Mouse (Mus musculus): ENCODE data around the gene Mapkapk3. TPM values are rescaled to one million over a fixed set of nuclear protein-coding genes. Genes with fewer than 3 reads are reported as not detected.
A peak's percentile ranks its signal among the peaks of the same experiment; 100 is the strongest.

The Mapkapk3 gene
- polyA plus RNA-seq, 1 experiment from 2014 or later, result 1.8 TPM

GRCm38 (mm10) chr9:107269772-107270171 is 19.9 kb downstream of the Mapkapk3 start:
- ATAC-seq (ENCODE audit: low FRiP score, low TSS enrichment), result no peak
- no peaks in the 10 kb centered on the region for H3K4me1 ChIP-seq (ENCODE audit: control insufficient read depth, insufficient read depth, low read length)

GRCm38 (mm10) chr9:107267721-107268402 is 21.8 kb downstream of the Mapkapk3 start:
- Histone ChIP-seq H3K27ac (replicated peaks; ENCODE audit: low read depth, low read length) (no peak overlapping the region), H3K9me3 (ENCODE audit: control insufficient read depth, low read length) (no peaks in the 10 kb centered on the region), H3K4me3 (replicated peaks; ENCODE audit: low read depth, low read length) (no peak overlapping the region), H3K36me3 (ENCODE audit: control insufficient read depth, insufficient read depth, low read length) (no peaks in the 10 kb centered on the region), H3K27me3 (ENCODE audit: control insufficient read depth, insufficient read depth, low read length) (no peaks in the 10 kb centered on the region), H3K9ac (replicated peaks; ENCODE audit: low read length) (no peak overlapping the region), H3K4me2 (ENCODE audit: low read length) (no peak overlapping the region), H3K4me1 (ENCODE audit: control insufficient read depth, insufficient read depth, low read length) (no peaks in the 10 kb centered on the region)
- ATAC-seq (ENCODE audit: low FRiP score, low TSS enrichment), result no peak
- DNase-seq, result no peak
- 69% methylated on average over 4 of the region's 4 CpGs for WGBS

More at GRCm38 (mm10) chr9:107269772-107270171, 19.9 kb downstream of the Mapkapk3 start:
- H3K36me3 ChIP-seq (ENCODE audit: control insufficient read depth, insufficient read depth, low read length), result no peaks in the 10 kb centered on the region
- H3K27ac ChIP-seq (replicated peaks; ENCODE audit: low read depth, low read length), result no peak overlapping the region
- no peaks in the 10 kb centered on the region for H3K9me3 ChIP-seq (ENCODE audit: control insufficient read depth, low read length)
- H3K27me3 ChIP-seq (ENCODE audit: control insufficient read depth, insufficient read depth, low read length), result no peaks in the 10 kb centered on the region
- no peak overlapping the region for H3K4me3 ChIP-seq (replicated peaks; ENCODE audit: low read depth, low read length)
- 96% methylated on average over 1 of the region's 1 CpGs for WGBS
- DNase-seq, result no peak
- H3K4me2 ChIP-seq (ENCODE audit: low read length), result no peak overlapping the region
- H3K9ac ChIP-seq (replicated peaks; ENCODE audit: low read length), result no peak overlapping the region

GRCm38 (mm10) chr9:107267028-107267427 is 22.6 kb downstream of the Mapkapk3 start:
- DNase-seq, result no peak
- ATAC-seq (ENCODE audit: low FRiP score, low TSS enrichment), result no peak
- H3K36me3 ChIP-seq (ENCODE audit: control insufficient read depth, insufficient read depth, low read length), result no peaks in the 10 kb centered on the region
- H3K9me3 ChIP-seq (ENCODE audit: control insufficient read depth, low read length), result no peaks in the 10 kb centered on the region
- no peaks in the 10 kb centered on the region for H3K4me1 ChIP-seq (ENCODE audit: control insufficient read depth, insufficient read depth, low read length)
- no peak overlapping the region for H3K9ac ChIP-seq (replicated peaks; ENCODE audit: low read length)
- H3K27ac ChIP-seq (replicated peaks; ENCODE audit: low read depth, low read length), result no peak overlapping the region
- H3K4me3 ChIP-seq (replicated peaks; ENCODE audit: low read depth, low read length), result no peak overlapping the region
- H3K4me2 ChIP-seq (ENCODE audit: low read length), result no peak overlapping the region
- 84% methylated on average over 1 of the region's 1 CpGs for WGBS
- no peaks in the 10 kb centered on the region for H3K27me3 ChIP-seq (ENCODE audit: control insufficient read depth, insufficient read depth, low read length)

GRCm38 (mm10) chr9:107264731-107265130 is 24.9 kb downstream of the Mapkapk3 start:
- 72% methylated on average over 3 of the region's 3 CpGs for WGBS
- Histone ChIP-seq H3K36me3 (ENCODE audit: control insufficient read depth, insufficient read depth, low read length) (no peaks in the 10 kb centered on the region), H3K9ac (replicated peaks; ENCODE audit: low read length) (no peak overlapping the region), H3K4me1 (ENCODE audit: control insufficient read depth, insufficient read depth, low read length) (no peaks in the 10 kb centered on the region), H3K4me2 (ENCODE audit: low read length) (no peak overlapping the region), H3K27me3 (ENCODE audit: control insufficient read depth, insufficient read depth, low read length) (no peaks in the 10 kb centered on the region), H3K9me3 (ENCODE audit: control insufficient read depth, low read length) (no peaks in the 10 kb centered on the region), H3K27ac (replicated peaks; ENCODE audit: low read depth, low read length) (no peak overlapping the region), H3K4me3 (replicated peaks; ENCODE audit: low read depth, low read length) (no peak overlapping the region)
- no peak for DNase-seq
- ATAC-seq (ENCODE audit: low FRiP score, low TSS enrichment), result no peak

- 90% methylated on average over 5 of the region's 5 CpGs for WGBS
- Histone ChIP-seq H3K27ac (replicated peaks; ENCODE audit: low read depth, low read length) (no peak overlapping the region), H3K9me3 (ENCODE audit: control insufficient read depth, low read length) (no peaks in the 10 kb centered on the region), H3K27me3 (ENCODE audit: control insufficient read depth, insufficient read depth, low read length) (no peaks in the 10 kb centered on the region), H3K4me1 (ENCODE audit: control insufficient read depth, insufficient read depth, low read length) (no peaks in the 10 kb centered on the region), H3K9ac (replicated peaks; ENCODE audit: low read length) (no peak overlapping the region), H3K4me2 (ENCODE audit: low read length) (no peak overlapping the region), H3K36me3 (ENCODE audit: control insufficient read depth, insufficient read depth, low read length) (no peaks in the 10 kb centered on the region), H3K4me3 (replicated peaks; ENCODE audit: low read depth, low read length) (no peak overlapping the region)
- ATAC-seq (ENCODE audit: low FRiP score, low TSS enrichment) (no peak), DNase-seq (no peak)
These were observed 25.8 kb downstream of the Mapkapk3 start for GRCm38 (mm10) chr9:107263912-107264311.

- 69% methylated on average over 7 of the region's 7 CpGs for WGBS
- no peak overlapping the region for H3K9ac ChIP-seq (replicated peaks; ENCODE audit: low read length)
- DNase-seq, result no peak
- H3K4me3 ChIP-seq (replicated peaks; ENCODE audit: low read depth, low read length), result no peak overlapping the region
- no peaks in the 10 kb centered on the region for H3K36me3 ChIP-seq (ENCODE audit: control insufficient read depth, insufficient read depth, low read length)
- H3K27me3 ChIP-seq (ENCODE audit: control insufficient read depth, insufficient read depth, low read length), result no peaks in the 10 kb centered on the region
- H3K27ac ChIP-seq (replicated peaks; ENCODE audit: low read depth, low read length), result no peak overlapping the region
- no peaks in the 10 kb centered on the region for H3K4me1 ChIP-seq (ENCODE audit: control insufficient read depth, insufficient read depth, low read length)
- no peak overlapping the region for H3K4me2 ChIP-seq (ENCODE audit: low read length)
- ATAC-seq (ENCODE audit: low FRiP score, low TSS enrichment), result no peak
- H3K9me3 ChIP-seq (ENCODE audit: control insufficient read depth, low read length), result no peaks in the 10 kb centered on the region
These were observed 27.3 kb downstream of the Mapkapk3 start for GRCm38 (mm10) chr9:107262375-107262774.

- H3K9me3 ChIP-seq (ENCODE audit: control insufficient read depth, low read length), result no peaks in the 10 kb centered on the region
- DNase-seq (no peak), ATAC-seq (ENCODE audit: low FRiP score, low TSS enrichment) (no peak)
- WGBS, result 82% methylated on average over 6 of the region's 6 CpGs
- no peak overlapping the region for H3K4me3 ChIP-seq (replicated peaks; ENCODE audit: low read depth, low read length)
- H3K27ac ChIP-seq (replicated peaks; ENCODE audit: low read depth, low read length), result no peak overlapping the region
- no peak overlapping the region for H3K9ac ChIP-seq (replicated peaks; ENCODE audit: low read length)
- H3K36me3 ChIP-seq (ENCODE audit: control insufficient read depth, insufficient read depth, low read length), result no peaks in the 10 kb centered on the region
- no peak overlapping the region for H3K4me2 ChIP-seq (ENCODE audit: low read length)
- no peaks in the 10 kb centered on the region for H3K4me1 ChIP-seq (ENCODE audit: control insufficient read depth, insufficient read depth, low read length)
- H3K27me3 ChIP-seq (ENCODE audit: control insufficient read depth, insufficient read depth, low read length), result no peaks in the 10 kb centered on the region
These were observed 27.9 kb downstream of the Mapkapk3 start for GRCm38 (mm10) chr9:107261792-107262191.

GRCm38 (mm10) chr9:107260836-107261235 is 28.8 kb downstream of the Mapkapk3 start:
- Histone ChIP-seq H3K4me3 (replicated peaks; ENCODE audit: low read depth, low read length) (no peak overlapping the region), H3K36me3 (ENCODE audit: control insufficient read depth, insufficient read depth, low read length) (no peaks in the 10 kb centered on the region), H3K9ac (replicated peaks; ENCODE audit: low read length) (peak overlapping the region; percentile 21; the same call in 1 of the 2 replicates), H3K27ac (replicated peaks; ENCODE audit: low read depth, low read length) (no peak overlapping the region), H3K27me3 (ENCODE audit: control insufficient read depth, insufficient read depth, low read length) (no peaks in the 10 kb centered on the region), H3K4me1 (ENCODE audit: control insufficient read depth, insufficient read depth, low read length) (peaks cover under 1% of the 10 kb centered on the region; the same call in 1 of the 2 replicates), H3K4me2 (ENCODE audit: low read length) (no peak overlapping the region), H3K9me3 (ENCODE audit: control insufficient read depth, low read length) (no peaks in the 10 kb centered on the region)
- DNase-seq, result no peak
- no peak for ATAC-seq (ENCODE audit: low FRiP score, low TSS enrichment)
- 62% methylated on average over 8 of the region's 8 CpGs for WGBS

GRCm38 (mm10) chr9:107260429-107260828 is 29.2 kb downstream of the Mapkapk3 start:
- Histone ChIP-seq H3K27ac (replicated peaks; ENCODE audit: low read depth, low read length) (no peak overlapping the region), H3K27me3 (ENCODE audit: control insufficient read depth, insufficient read depth, low read length) (no peaks in the 10 kb centered on the region), H3K4me1 (ENCODE audit: control insufficient read depth, insufficient read depth, low read length) (peaks cover 5% of the 10 kb centered on the region), H3K36me3 (ENCODE audit: control insufficient read depth, insufficient read depth, low read length) (no peaks in the 10 kb centered on the region), H3K4me2 (ENCODE audit: low read length) (no peak overlapping the region), H3K4me3 (replicated peaks; ENCODE audit: low read depth, low read length) (no peak overlapping the region), H3K9ac (replicated peaks; ENCODE audit: low read length) (no peak overlapping the region; the same call in 1 of the 2 replicates), H3K9me3 (ENCODE audit: control insufficient read depth, low read length) (no peaks in the 10 kb centered on the region)
- WGBS, result 78% methylated on average over 2 of the region's 2 CpGs
- ATAC-seq (ENCODE audit: low FRiP score, low TSS enrichment) (no peak), DNase-seq (no peak)

Measured in midbrain, embryonic 14.5 days (tissue).